Mouse (Mus musculus) spleen, adult 2 months (tissue): Measurements from ENCODE around the gene Zfp488.

ENCODE experiments used
- CTCF ChIP-seq: fragments of 200-500 bp; IDR thresholded peaks from 2 replicates; pipeline ENCODE4 v1.5.1; 2011; ENCODE audit warnings: mild to moderate bottlenecking, inconsistent platforms; ENCODE audit not compliant: insufficient read depth, insufficient read length, insufficient replicate concordance; ENCODE audit errors: extremely low read depth
- POLR2A ChIP-seq: fragments of 200-500 bp; IDR thresholded peaks from 2 replicates; pipeline ENCODE4 v1.6.1; 2011; ENCODE audit warnings: low read depth, low read length, inconsistent platforms

DNA sequence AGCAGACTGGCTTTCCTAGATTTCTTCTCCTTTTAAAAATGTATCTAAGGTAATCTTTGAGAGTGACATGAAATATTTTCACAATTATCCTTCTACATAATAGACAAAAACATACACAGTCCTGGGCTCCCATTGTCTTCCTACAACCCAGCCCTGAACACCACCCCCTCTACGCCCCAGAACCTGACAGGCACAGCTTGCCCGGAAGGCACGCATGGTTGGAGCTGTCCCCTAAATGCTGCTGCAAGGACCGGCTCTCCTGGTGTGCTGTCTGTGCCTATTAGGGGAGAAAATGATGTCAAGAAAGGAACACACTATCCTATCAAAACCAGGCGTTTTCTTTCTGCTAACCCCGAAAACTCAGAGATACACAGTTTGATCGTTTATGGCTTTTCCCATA lies 816 bp downstream of the Zfp488 start:
- TF ChIP-seq CTCF (no peak), POLR2A (no peak)
